Mouse (Mus musculus) T-cell, adult 66 days (primary cell): ENCODE measurements around the gene Gja1. TPM values are rescaled to one million over a fixed set of nuclear protein-coding genes. Genes with fewer than 3 reads are reported as not detected.

ENCODE experiments used
- total RNA-seq, 2 experiments: library from RNA; stranded (reverse); gene quantifications; 3 replicates in 1 of 2; 4 replicates in 1 of 2; pipeline ENCODE4 v1.2.4; 2023

The Gja1 gene
- under 1 TPM; 0.18 to 0.26 TPM for total RNA-seq

DNA sequence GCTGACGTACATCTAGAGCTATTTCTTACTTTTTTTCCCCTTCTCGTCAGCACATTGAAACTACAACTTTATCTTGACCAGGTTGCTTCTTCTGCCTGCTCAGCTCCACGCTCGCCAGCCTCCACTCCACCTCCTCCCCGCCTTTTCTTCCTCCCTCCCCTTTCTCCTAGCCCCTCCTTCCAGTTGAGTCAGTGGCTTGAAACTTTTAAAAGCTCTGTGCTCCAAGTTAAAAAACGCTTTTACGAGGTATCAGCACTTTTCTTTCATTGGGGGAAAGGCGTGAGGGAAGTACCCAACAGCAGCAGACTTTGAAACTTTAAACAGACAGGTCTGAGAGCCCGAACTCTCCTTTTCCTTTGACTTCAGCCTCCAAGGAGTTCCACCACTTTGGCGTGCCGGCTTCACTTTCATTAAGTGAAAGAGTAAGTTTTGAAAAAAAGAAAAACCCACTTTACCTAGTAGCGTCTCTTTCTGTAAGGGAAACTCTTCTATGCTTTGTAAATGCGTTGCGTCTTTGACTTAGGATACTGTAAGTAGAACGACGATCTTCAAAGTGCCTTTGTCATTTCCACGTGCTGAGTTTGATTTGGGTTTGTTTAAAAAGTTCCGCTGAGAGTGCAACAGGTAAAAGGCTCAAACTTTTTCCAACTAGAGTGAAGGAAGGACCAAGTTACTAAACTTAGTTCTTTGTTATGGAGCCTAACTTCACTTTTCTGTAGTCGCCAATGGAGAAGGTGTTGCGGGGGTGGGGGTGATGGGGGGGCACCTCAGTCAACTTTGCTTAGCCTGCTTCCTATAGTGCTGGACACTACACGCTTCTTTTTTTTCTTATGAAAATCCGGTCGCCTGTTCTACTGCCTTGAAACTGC is at the start of gene Gja1:
Gene Gja1 (plus strand): TSS at position 234 of the 869 bp plus-strand sequence.

Other genes with a start within 250 kb of the Gja1 start
- gene Tbc1d32, start 148.6 kb upstream of the Gja1 start, total RNA-seq: 1 to 10 TPM; 2.2 to 2.4 TPM